Mouse (Mus musculus) monocyte, adult 2 months (primary cell): ENCODE measurements around the gene Osgep.
"Not testable (repeated sequence)": the region's sequence is repeated elsewhere in the genome, so short reads cannot be mapped to it uniquely, and the experiment has no call there.

Experiments
- DNase-seq, 2 experiments: peaks; one replicate each; pipeline ENCODE4 v3.0.0; 2022; ENCODE audit warnings: low spot score in 2 of 2, low read depth in 1 of 2

Osgep gene

DNA sequence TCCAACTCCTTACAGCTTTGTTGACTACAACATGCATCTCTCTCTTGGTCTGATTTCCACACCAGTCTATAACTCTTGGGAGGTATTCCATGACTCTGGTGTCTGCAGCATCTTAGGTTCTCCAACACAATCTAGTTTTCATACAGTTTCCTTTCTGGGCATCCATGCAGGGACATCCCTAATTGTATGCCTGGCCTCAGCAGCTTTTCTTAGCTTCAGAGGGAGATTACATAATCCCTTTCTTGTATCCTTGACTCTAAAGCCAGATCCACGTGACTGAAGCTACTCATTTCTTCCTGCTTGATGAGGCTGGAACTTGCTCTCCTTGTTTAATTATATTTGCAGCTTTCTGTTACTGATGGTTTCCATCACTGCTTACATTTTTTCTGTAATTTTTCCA lies 12.0 kb upstream of the Osgep start:
- DNase-seq, result no peak

DNA sequence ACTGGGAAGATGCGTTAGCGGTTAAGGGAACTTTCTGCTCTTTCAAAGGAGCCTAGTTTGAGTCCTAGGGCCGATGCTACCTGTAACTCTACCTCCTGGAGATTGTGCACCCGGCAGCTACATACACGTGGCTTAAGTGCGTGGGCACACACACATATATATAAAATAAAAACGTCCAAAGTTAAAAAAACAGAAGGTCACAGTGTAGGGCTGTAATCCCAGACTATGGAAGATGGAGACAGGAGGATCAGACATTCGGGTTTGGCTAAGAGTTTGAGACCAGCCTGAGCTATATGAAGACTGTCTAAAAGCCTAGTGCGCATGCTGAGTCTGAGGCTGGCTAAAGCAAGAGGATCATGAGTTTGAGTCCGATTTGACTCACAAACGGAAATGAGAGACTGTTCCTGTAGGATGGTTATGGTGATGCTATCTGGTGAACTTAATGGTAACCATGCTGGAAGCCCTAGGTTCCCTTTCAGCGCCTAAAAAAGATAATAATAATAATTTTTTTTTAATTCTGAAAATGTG lies 6.9 kb upstream of the Osgep start:
- no peak for DNase-seq

DNA sequence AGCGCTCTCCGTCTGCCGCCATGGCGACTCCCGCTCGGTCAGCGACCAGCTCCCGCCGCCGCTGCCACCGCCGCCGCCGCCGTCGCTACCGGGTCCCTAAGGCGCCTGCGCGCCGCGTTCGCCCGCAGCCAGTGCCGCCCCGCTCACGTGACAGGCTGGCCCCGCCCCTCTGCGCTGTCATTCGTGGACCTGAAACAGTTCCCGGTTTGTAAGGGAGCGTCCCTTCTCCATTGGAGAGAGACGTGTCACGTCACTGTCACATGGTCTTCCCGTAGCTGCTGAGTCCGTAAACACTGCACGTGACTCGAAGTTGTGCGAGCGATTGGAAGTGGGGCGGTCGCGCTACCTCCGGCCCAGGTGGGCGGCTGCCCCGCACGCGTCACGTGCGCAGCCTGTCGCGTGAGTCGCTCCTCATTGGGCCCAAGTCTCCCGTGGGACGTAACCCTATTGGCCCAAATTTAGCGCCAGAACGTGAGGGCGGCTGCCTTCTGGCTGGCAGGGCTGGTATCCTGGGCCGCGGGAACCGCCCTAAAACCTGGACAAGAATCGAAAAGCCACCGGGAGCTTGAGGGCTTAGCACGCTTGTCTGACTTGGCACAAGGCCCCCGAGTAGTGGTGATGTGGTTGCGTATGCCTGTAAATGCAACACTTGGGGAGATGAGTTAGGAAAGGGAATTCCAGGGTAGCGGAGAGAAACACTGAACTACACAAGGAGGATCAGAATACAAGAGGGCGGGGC lies 6.2 kb upstream of the Osgep start, which contains the start of the genes Pip4p1 and Pnp:
TSS of gene Pip4p1 (minus strand) at position 103 of the 739 bp plus-strand sequence.
TSS of gene Pnp (plus strand) at position 329 of the 739 bp plus-strand sequence.
- peak; percentile 98 to 99 for DNase-seq

DNA sequence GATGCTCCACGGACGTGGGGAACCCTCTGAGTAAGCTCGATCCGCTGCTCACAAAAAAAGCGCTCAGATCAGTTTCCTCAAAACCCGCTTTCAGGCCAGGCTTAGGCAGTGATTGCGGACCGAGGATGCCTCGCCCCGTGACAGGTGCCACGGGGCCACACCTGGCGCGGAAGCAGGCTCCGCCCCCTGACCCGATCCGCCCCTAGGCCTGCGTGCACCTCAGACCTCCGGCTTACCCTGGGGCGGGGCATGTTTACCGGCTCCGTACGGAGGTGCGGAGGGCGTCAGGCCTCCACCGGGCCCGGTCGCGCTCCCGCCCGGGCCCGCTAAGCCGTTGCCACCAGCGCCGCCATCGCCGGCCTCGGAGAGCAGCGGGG lies 5.7 kb upstream of the Osgep start:
- peak in 1 of 2 experiments; percentile 48 for DNase-seq

DNA sequence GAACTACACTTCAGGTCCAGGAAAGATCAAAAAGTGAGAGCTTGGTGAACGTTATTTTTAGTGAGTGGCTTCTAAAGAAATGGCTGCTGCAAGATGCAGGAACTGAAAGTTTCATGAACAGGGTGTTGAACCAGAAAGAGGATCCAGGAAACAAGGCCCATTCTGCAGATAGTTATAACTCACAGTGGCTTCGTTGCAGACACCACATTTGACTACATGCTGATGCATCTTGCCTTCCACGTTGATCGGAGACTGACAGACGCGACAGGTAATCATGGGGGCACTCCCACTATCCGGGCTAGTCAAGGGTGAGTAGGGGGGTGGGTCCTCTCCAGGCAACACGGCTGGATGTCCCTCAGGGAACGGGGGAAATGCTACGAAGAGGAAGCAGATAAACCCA lies 5.3 kb upstream of the Osgep start:
- DNase-seq, result no peak

DNA sequence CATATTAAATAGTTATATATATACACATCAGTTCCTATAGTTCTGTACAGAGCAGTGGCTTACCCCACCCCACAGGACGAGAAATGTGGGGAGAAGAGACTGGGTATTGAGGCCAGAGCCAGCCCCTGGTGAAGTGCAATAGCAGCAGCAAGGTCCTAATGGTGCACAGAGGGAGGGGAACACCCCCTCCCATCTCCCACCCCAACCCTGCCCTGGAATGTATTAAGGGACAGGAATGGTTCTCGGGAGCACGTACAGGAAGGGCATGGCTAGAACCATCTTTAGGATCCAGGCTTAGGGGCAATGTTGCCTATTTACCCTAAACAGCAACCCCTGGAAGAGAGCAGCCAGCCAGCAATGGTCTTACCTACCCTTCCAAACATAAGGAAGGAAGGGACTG lies 2.7 kb upstream of the Osgep start:
- DNase-seq, result no peak

DNA sequence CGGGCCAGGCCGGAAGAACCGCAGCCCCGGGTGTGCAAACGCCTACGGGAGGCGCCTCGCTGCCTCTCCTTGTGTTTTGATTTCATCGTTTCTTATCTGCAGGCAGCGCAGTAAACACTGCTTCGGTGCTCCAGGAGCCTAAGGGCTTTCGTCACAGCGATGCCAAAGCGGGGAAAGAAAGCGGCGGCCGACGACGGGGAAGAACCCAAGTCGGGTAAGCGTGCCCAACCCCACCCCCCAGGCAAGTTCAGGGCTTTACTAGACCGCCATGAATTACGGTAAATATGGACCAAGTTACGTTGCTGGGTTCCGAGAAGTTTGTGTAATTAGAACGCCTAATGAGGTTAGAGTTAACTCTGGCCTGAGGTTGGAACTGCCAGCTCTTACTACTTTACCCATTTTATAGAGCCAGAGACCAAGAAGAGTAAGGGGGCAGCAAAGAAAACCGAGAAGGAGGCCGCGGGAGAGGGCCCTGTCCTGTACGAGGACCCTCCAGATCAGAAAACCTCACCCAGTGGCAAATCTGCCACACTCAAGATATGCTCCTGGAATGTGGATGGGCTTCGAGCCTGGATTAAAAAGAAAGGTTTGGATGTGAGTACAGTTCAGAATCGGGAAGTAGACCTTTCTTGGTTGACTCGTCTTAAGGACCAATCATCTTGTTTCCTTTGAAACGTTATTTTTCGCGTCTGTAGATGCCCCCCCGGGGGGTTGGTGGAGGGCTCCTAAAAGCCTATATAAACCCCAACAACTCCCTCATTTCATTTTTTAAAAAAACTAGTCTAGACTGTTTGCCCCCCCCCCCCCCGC lies 623 bp upstream of the Osgep start:
- peak in 1 of 2 experiments; percentile 8 for DNase-seq

DNA sequence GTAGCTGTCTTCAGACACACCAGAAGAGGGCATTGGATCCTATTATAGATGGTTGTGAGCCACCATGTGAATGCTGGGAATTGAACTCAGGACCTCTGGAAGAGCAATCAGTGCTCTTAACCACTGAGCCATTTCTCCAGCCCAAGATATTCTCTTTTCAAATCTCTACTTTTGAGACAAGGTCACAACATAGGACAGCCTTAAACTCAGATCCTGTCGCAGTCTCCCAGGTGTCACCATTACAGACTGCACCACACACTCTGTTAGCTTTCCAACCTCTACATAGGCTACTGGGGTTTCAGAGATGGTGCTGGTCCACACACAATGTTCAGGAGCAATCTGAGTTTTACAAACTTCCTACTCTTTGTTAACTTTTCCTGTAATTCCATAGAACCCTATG lies 1.3 kb downstream of the Osgep start:
- DNase-seq, result not testable (repeated sequence)

DNA sequence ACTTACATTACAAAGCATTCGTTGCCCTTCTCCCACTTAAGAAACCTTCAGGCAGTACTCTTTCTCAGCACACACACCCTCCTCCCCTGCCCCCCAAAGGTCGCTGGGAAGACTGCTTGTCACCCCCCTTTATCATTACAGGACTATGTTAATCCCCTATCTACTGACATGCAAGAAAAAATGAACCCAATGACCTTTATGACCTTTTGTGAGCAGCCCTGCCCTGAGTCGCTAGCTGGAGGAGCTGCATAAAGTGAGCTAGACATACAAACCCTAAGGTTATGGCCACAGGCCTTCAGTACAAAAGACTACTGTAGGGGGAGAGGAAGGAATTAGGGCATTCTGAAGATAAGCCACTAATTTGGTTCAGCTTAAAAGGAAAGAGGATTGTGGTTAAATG lies 13.3 kb downstream of the Osgep start:
- DNase-seq, result no peak

DNA sequence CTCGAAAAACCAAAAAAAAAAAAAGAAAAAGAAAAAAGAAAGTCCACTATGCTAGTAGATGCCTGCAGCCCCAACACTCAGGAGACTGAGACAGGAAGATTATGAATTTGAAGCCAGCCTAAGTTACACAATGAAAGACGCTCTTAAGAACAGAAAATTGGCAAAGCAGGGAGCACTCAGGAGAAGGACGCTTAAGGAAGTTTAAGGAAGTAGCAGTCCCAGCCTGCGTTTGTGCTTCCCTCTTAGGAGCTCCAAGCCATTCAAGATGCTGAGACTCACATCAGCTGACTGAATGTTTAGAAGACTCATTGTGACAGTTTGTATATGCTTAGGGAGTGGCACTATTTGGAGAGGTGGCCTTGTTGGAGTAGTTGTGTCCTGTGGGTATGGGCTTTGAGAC lies 16.6 kb downstream of the Osgep start:
- no peak for DNase-seq

DNA sequence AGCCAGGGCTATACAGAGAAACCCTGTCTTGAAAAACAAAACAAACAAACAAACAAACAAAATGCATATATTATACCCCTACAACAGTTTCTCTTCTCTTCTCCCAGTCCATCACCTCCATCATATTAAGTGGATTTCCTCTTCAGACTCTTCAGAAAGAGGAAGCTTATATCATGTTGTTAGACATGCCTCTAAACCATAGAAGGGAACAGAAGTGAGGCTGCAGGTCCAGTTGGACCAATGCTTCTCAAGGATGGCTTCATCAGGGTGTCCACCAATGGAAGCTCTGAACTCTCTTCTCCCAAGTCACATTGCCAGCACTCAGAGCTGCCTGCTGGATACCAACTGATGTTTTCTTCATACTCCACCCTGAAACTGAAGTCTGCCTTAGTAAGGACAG lies 19.4 kb downstream of the Osgep start:
- not testable (repeated sequence) for DNase-seq

DNA sequence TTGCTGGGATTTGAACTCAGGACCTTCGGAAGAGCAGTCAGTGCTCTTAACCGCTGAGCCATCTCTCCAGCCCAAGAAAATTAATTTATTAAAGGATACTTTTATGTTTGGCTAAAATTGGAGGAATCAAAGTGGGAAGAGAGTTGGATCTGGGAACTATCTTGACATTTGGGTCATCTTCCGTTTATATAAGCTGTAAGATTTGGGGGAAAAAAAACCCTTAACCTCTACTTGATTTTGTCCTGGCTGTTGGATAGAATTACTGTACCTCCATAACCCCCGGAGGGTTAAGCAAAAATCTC lies 19.9 kb downstream of the Osgep start:
- no peak for DNase-seq

DNA sequence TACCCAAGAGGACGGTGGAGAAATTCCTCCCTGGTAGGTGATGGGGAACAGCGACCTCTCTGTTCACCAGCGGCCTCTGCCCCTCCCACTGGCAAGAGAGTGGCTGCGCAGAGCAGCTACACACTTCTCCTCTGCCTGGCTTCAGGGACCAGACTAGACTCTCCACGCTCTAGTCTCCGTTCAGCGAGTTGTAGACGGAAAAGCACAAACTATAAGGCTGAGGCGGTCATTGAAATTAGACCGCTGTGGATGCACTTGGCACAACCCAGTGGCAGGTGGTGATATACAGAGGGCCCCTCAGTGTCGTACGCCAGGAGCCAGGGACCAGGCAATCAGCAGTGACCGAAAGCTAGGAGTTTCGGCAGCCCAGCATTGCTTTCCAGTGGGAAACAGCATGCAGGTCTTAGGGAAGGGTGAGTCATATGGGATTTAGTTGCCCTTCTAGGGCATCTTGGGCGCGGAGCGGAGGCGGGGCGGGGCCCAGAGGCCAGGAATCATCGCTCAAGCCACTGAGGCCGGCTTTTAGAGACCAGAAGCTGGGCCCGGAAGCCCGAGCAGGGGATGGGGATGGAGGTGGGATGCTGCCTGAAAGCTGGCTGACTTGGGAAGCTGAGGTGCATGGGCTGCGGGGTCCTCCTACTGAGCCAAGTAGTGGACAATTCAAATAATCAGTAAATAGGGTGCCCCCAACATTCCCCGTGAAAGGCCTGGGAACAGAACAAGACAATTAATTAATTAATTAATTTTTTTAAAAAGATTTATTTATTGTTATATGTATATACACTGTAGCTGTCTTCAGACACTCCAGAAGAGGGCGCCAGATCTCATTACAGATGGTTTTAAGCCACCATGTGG lies 20.5 kb downstream of the Osgep start:
- peak in 1 of 2 experiments; percentile 4 for DNase-seq

DNA sequence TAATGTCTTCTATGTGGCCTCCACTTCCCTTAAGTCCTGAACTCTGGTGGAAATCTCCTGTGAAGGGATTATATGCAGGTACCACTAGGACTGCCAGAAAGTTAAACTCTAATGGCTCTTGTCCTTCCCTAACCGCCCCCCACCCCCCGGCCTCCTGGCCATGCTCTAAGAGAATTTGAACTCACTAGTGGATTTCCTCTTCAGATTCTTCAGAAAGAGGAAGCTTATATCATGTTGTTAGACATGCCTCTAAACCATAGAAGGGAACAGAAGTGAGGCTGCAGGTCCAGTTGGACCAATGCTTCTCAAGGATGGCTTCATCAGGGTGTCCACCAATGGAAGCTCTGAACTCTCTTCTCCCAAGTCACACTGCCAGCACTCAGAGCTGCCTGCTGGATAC lies 26.7 kb downstream of the Osgep start:
- DNase-seq, result not testable (repeated sequence)

DNA sequence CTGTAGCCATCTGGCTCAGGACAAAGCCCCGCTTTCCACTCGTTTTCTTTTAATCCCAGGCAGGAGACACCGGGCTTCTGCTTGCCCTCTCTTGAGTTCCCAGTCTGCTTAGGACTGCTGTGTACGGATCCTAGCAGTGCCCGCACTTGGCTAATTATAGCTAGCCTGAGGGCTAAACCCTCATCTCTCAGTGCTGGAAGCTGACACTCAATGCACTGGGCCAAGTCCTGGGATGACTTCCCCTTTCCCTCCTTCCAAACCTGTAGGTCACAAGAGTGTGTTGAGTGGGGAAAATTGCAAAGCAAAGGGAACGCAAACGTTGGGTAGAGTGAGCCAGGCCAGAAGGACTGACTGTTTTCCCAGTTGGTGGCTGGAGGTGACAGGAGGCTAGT lies 27.3 kb downstream of the Osgep start, which contains the start of gene Klhl33:
TSS of gene Klhl33 (minus strand) at position 134 of the 392 bp plus-strand sequence.
- DNase-seq, result no peak

DNA sequence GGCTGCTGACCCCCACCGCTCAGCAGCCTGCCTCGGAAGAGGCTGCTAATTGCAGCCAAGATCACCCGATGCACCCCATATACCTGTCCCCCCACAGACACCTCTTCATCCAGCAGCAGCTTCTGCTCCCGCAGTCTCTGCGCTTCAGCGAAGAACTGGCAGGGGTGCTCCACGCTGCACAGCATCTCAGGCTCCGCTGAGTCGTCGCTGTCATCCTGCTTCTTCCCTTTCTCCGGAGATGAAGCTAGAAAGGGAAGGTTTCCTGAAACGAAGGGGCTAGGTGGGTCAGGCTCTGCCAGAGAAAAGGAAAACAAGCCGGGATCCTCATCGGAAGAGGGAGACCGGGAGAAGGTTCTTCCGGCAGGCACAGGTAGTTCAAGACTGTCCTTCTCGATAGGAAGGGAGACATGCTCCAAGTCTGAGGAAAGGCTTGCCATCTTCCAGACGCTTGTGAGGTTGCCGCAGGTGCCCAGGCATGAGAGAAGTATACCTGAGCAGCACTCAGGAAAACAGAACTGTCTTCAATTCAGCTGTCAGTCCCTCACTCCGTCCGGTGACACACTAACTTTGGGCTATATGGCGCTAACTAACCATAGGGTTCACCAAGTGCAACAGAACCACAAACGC lies 27.8 kb downstream of the Osgep start:
- no peak for DNase-seq

DNA sequence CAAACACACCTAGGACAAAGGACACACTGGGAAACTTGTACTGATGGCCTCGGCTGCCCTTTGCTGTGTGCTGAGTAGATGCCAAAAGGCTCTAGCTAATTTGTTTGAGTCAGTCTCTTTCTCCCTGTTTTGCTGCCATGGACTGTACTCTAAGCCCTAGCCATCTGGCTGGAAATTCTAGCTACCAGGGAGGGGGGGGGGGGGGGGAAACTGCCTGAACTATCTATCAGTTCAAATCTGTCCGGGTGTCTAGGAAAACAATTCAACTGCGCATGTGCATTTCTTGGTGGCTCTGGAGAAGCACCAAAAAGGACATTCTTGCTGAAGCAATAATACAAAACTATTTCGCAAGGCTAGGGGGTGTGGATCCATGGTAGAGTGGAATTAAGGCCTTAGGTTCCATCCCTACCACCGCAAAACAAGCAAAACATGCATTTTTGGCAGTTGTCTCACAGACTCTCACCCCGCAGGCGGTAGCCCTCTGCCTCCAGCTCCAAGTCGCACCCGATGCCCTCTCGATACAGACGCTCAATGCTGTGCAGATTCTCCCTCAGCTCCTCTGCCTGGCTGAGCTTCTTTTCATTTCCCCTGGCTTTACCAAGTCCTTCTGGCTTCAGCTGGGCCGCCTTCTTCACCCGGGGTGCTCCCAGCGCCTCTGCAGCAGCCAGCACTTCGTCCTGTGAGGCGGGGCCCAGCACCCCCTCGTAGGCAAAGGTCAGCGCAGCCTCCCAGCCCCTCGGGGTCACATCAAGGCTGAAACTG lies 28.5 kb downstream of the Osgep start:
- peak; percentile 14 to 26 for DNase-seq

DNA sequence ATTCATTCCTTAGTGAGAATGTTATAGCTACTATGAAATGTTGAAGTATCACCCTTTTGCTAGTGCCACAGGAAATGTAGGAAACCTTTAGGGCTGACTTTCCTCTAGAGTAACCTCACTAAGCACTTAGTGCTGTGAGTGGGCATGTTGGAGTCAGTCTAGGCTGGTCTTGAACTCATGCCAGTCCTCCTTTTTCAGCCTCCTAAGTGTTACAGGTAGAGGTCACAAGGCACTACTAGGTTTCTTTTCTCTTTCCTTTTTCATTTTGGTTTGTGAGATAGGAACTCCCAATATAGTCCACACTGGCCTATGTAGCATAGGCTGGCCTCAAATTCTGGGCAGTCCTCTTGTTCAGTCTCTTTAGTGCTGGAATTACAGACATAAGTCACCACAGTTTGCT lies 29.3 kb downstream of the Osgep start:
- no peak for DNase-seq

DNA sequence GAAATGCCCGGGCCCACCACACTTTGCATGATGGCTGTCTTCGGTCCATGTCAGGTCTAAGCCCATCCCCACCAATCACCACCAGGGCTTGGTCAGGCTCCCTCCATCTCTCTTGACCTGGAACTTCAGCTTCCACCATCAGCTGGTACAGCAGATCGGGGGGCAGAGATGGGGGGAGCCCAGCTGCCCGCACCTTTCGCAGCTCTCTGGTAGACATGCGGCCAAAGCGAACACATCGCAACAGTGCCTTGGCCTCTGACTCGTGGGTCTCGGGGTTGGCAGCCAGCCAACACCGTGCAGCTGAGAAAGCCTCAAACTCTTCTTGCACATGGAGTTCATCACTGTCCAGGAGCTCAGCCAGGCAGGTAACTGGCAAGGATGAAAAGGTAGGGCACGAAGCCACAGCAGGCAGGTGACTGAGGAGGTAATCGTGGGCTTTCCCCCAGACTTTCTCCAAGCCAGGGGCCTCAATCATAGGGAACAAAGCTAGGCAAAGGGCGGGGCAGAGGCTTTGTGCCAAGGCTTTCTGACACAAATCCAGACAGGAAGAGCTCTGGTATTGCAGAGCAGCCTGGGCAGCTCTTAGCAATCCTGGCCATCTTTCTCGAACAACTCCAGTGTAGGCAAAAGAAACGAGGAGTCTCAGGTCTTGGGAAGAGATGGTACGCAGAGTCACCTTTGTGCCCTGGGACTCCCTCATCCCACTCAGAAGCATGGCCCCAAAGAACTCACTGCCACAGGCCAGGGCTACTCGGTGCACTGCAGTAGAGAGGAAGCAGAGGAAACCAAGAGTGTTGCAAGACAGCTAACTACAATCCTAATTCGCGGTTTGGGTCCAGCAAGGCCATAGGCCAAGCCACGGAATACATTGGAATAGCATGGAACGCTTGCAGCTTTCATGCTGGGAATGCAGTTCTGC lies 31.9 kb downstream of the Osgep start:
- DNase-seq, result no peak
